ENCODE assay signal across 27 mouse cellular contexts in genomic region chr4:31933171-31933570, GRCm38 (mm10).
"Had no signal": no experiment of that assay in that cellular context is flagged by ENCODE, and none has a peak within 500 bp of the region (broad histone marks: within the 10 kb centered on the region; RNA-seq: fewer than 3 reads in every experiment).

No protein-coding gene starts in this region.

- H3K27me3 ChIP-seq: embryonic facial prominence, embryonic 12.5 days; embryonic facial prominence, embryonic 13.5 days; forebrain, embryonic 13.5 days; forebrain, embryonic 15.5 days had no signal

- H3K9ac ChIP-seq: embryonic facial prominence, embryonic 12.5 days; embryonic facial prominence, embryonic 13.5 days; embryonic facial prominence, embryonic 15.5 days; forebrain, embryonic 12.5 days; forebrain, embryonic 13.5 days; forebrain, embryonic 15.5 days; forebrain, postnatal 0 days had no signal

- H3K27ac ChIP-seq: embryonic facial prominence, embryonic 10.5 days; embryonic facial prominence, embryonic 12.5 days; embryonic facial prominence, embryonic 13.5 days; embryonic facial prominence, embryonic 15.5 days; forebrain, embryonic 10.5 days; forebrain, embryonic 12.5 days; forebrain, embryonic 13.5 days; forebrain, embryonic 15.5 days; gastrocnemius, adult 2 months; heart, adult 2 months had no signal

- H3K9me3 ChIP-seq: embryonic facial prominence, embryonic 10.5 days; embryonic facial prominence, embryonic 12.5 days; embryonic facial prominence, embryonic 13.5 days; embryonic facial prominence, embryonic 15.5 days; forebrain, embryonic 10.5 days; forebrain, embryonic 12.5 days; forebrain, embryonic 13.5 days; forebrain, embryonic 15.5 days had no signal

- H3K36me3 ChIP-seq: embryonic facial prominence, embryonic 10.5 days; embryonic facial prominence, embryonic 12.5 days; embryonic facial prominence, embryonic 13.5 days; embryonic facial prominence, embryonic 15.5 days; forebrain, embryonic 10.5 days; forebrain, embryonic 12.5 days; forebrain, embryonic 15.5 days had no signal

- ATAC-seq: forebrain, embryonic 14.5 days; forebrain, embryonic 15.5 days; forebrain, embryonic 16.5 days; forebrain, postnatal 0 days had no signal

- H3K4me2 ChIP-seq: embryonic facial prominence, embryonic 12.5 days; embryonic facial prominence, embryonic 13.5 days; embryonic facial prominence, embryonic 15.5 days; forebrain, embryonic 12.5 days; forebrain, embryonic 13.5 days; forebrain, embryonic 15.5 days had no signal

- H3K4me3 ChIP-seq: embryonic facial prominence, embryonic 10.5 days; embryonic facial prominence, embryonic 12.5 days; embryonic facial prominence, embryonic 13.5 days; embryonic facial prominence, embryonic 15.5 days; erythroblast, embryonic 14.5 days; forebrain, embryonic 10.5 days; forebrain, embryonic 12.5 days; forebrain, embryonic 13.5 days; forebrain, embryonic 15.5 days; gastrocnemius, adult 2 months; heart, adult 2 months had no signal

- DNase-seq: cerebellum, adult 8-10 months; cerebellum, adult 9-10 months; cerebellum, postnatal 10 days; cerebellum, postnatal 14 days; cerebellum, postnatal 25 days; cerebellum, postnatal 36 days; embryo, embryonic 11 days; forebrain, postnatal 0 days; gastrocnemius, adult 2 months; gastrocnemius, postnatal 10 days; gastrocnemius, postnatal 14 days; gastrocnemius, postnatal 25 days; gastrocnemius, postnatal 36 days; heart, adult 11 months; heart, adult 18-20 months; heart, adult 2 months had no signal
